Mouse (Mus musculus): ENCODE data around the gene Rpf2. TPM values are rescaled to one million over a fixed set of nuclear protein-coding genes. Genes with fewer than 3 reads are reported as not detected.

The Rpf2 gene
- total and polyA plus RNA-seq, 3 experiments, result 92.8 to 122 TPM; not detected in 1

DNA sequence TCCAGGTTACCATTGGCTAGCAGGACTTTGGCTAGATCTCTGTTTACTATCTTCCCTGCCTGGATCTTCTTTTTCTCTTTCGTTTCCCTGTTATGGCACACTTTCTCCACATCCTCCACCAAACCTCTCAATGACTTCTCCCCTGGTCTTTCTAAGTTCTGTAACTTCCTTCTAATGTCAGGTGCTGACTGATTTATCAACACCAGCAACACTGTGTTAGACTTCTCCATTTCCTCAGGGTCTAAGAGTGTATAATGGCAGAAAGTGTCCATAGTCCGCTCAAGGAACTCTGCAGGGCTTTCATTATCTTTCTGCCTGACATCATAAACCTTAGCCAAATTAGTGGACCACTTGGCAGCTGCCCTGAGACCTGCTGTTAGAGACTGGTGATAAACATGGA, 57.1 kb downstream of the Rpf2 start (continued):
- no peak; the same call in 1 of the 2 replicates for TF ChIP-seq GATA1 (IDR thresholded peaks at IDR 0.05; ENCODE audit: low read depth, low read length)

DNA sequence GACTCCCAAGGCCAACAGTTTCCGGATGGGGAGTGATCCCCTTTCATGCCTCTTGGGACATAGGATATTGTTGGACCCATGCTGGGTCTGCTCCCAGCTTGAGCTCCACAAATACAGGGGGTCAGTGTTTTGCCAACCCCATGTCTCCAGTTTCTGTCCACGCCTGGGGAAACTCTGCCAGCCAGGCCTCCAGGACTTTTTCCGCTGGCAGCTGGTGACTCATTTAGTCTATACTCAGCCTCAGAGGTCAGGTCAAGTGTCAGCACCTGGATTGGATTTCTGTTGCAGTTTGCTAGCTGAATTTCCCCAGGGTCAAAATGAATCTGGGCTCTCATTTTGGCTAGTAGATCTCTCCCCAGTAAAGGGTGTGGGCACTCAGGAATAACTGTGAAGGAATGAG, 58.0 kb downstream of the Rpf2 start:
- Histone ChIP-seq H3K4me3 (ENCODE audit: control insufficient read depth in 1 of 2, insufficient read depth in 1 of 2, low read depth in 2 of 2, low read length in 2 of 2) (no peak overlapping the region), H3K36me3 (ENCODE audit: control insufficient read depth in 1 of 2, insufficient read depth in 2 of 2, low read length in 2 of 2) (peaks cover 0 to 7% of the 10 kb centered on the region in 2 experiments; a peak in 2 of 4 replicates), H3K27ac (ENCODE audit: control insufficient read depth, low read depth, low read length) (no peak overlapping the region), H3K27me3 (ENCODE audit: control insufficient read depth in 1 of 2, insufficient read depth in 2 of 2, low read length in 2 of 2) (no peaks in the 10 kb centered on the region), H3K9ac (ENCODE audit: control insufficient read depth, low read depth, low read length, poor library complexity, severe bottlenecking) (no peak overlapping the region), H3K9me3 (replicated peaks; ENCODE audit: insufficient read depth, low read length) (no peaks in the 10 kb centered on the region), H3K4me1 (ENCODE audit: control insufficient read depth in 1 of 2, insufficient read depth in 2 of 2, low read length in 2 of 2) (peaks cover 12 to 21% of the 10 kb centered on the region in 2 experiments), H3K79me2 (ENCODE audit: control insufficient read depth, insufficient read depth, low read length, poor library complexity) (no peaks in the 10 kb centered on the region)
- TF ChIP-seq E2F4 (IDR thresholded peaks at IDR 0.05; ENCODE audit: borderline replicate concordance, low read depth, low read length), result no peak
- TF ChIP-seq POLR2AphosphoS2 (IDR thresholded peaks at IDR 0.05; ENCODE audit: low read length), result no peak
- TF ChIP-seq BHLHE40 (IDR thresholded peaks at IDR 0.05; ENCODE audit: borderline replicate concordance, low read depth, low read length), result no peak
- no peak for TF ChIP-seq CHD2 (IDR thresholded peaks at IDR 0.05; ENCODE audit: low read length)
- TF ChIP-seq MAZ (IDR thresholded peaks at IDR 0.05; ENCODE audit: low read depth, low read length), result no peak
- no peak for TF ChIP-seq SIN3A (IDR thresholded peaks at IDR 0.05; ENCODE audit: low read length)
- no peak for TF ChIP-seq ELF1 (IDR thresholded peaks at IDR 0.05; ENCODE audit: low read depth, low read length)
- TF ChIP-seq RCOR1 (IDR thresholded peaks at IDR 0.05; ENCODE audit: low read depth, low read length), result no peak
- no peak for TF ChIP-seq ZMIZ1 (IDR thresholded peaks at IDR 0.05; ENCODE audit: low read depth, low read length)
- no peak for TF ChIP-seq NELFE (IDR thresholded peaks at IDR 0.05; ENCODE audit: low read depth, low read length)
- no peak for TF ChIP-seq GABPA (IDR thresholded peaks at IDR 0.05; ENCODE audit: low read depth, low read length)
- TF ChIP-seq NRF1 (IDR thresholded peaks at IDR 0.05; ENCODE audit: insufficient read depth, low read depth, low read length, poor library complexity, severe bottlenecking), result no peak
- no peak for TF ChIP-seq HCFC1 (IDR thresholded peaks at IDR 0.05; ENCODE audit: low read depth, low read length)
- DNase-seq (ENCODE audit: low read depth, low spot score), result no peak

DNA sequence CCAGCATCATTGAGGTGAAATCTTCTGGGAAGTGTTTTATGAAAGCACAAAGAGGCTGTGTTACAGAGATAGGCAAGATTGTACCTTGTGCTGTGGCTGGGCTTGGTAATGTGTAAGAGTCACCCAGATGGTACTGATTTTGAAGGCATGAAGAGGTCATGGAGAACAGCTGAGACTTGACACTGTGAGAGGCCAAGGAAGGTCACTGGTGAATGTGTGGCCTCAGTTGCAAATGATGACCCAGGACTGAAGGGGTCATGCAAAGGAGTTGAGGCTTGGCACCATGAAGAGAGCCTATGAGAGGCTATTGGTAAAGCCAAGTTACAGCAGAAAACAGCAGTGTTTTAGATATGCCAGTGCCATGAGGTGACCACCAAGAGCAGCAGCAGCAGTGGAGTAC, 60.9 kb downstream of the Rpf2 start:
- Histone ChIP-seq H3K36me3 (ENCODE audit: control insufficient read depth in 1 of 2, insufficient read depth in 2 of 2, low read length in 2 of 2) (peaks cover 0 to 7% of the 10 kb centered on the region in 2 experiments; a peak in 2 of 4 replicates), H3K4me3 (ENCODE audit: control insufficient read depth in 1 of 2, insufficient read depth in 1 of 2, low read depth in 2 of 2, low read length in 2 of 2) (no peak overlapping the region), H3K79me2 (ENCODE audit: control insufficient read depth, insufficient read depth, low read length, poor library complexity) (no peaks in the 10 kb centered on the region), H3K9ac (ENCODE audit: control insufficient read depth, low read depth, low read length, poor library complexity, severe bottlenecking) (no peak overlapping the region), H3K4me1 (ENCODE audit: control insufficient read depth in 1 of 2, insufficient read depth in 2 of 2, low read length in 2 of 2) (peaks cover 8 to 14% of the 10 kb centered on the region in 2 experiments), H3K27me3 (ENCODE audit: control insufficient read depth in 1 of 2, insufficient read depth in 2 of 2, low read length in 2 of 2) (no peaks in the 10 kb centered on the region), H3K9me3 (replicated peaks; ENCODE audit: insufficient read depth, low read length) (no peaks in the 10 kb centered on the region), H3K27ac (ENCODE audit: control insufficient read depth, low read depth, low read length) (no peak overlapping the region)
- DNase-seq (ENCODE audit: low read depth, low spot score), result no peak
- TF ChIP-seq ZC3H11A (IDR thresholded peaks at IDR 0.05; ENCODE audit: low read depth, low read length), result no peak
- no peak for TF ChIP-seq RCOR1 (IDR thresholded peaks at IDR 0.05; ENCODE audit: low read depth, low read length)
- no peak for TF ChIP-seq NELFE (IDR thresholded peaks at IDR 0.05; ENCODE audit: low read depth, low read length)
- TF ChIP-seq HCFC1 (IDR thresholded peaks at IDR 0.05; ENCODE audit: low read depth, low read length), result no peak

Measured in MEL (cell line).